Mouse (Mus musculus): Measurements from ENCODE around the gene Clmp. TPM values are rescaled to one million over a fixed set of nuclear protein-coding genes. Genes with fewer than 3 reads are reported as not detected.
"Not testable (repeated sequence)": the region's sequence is repeated elsewhere in the genome, so short reads cannot be mapped to it uniquely, and the experiment has no call there.

The Clmp gene
- polyA plus RNA-seq, 1 experiment from 2014 or later, result 1.7 TPM

DNA sequence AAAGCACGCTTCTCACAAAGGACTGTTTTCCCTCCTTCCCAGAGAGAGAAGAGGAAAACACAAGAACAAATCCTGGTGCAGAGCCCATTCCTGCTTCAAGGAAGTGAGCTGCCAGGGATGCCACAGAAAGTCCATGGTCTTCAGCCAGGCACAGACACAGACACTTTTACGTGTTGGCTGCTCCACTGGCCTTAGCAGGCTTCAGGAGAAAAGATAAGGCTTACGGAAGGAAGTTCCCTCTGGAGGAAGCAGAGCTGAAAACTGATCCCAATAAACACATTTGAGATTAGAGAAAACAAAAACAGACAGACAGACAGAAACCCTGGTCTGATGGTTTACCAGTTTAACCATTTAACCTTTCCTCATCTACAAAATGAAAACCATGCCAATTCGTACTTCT lies 110.3 kb downstream of the Clmp start:
- H3K27ac ChIP-seq, result no peak overlapping the region
- no peak for DNase-seq
- H3K4me2 ChIP-seq, result no peak overlapping the region
- H3K4me3 ChIP-seq (replicated peaks), result no peak overlapping the region
- H3K36me3 ChIP-seq, result no peaks in the 10 kb centered on the region
- 37% methylated on average over 4 of the region's 4 CpGs for WGBS (ENCODE audit: insufficient replicate concordance)
- H3K9me3 ChIP-seq (replicated peaks), result no peaks in the 10 kb centered on the region
- no peak overlapping the region for H3K9ac ChIP-seq
- H3K4me1 ChIP-seq (replicated peaks), result peaks cover 30% of the 10 kb centered on the region
- no peak for ATAC-seq (ENCODE audit: low read depth)
- H3K27me3 ChIP-seq, result no peaks in the 10 kb centered on the region

DNA sequence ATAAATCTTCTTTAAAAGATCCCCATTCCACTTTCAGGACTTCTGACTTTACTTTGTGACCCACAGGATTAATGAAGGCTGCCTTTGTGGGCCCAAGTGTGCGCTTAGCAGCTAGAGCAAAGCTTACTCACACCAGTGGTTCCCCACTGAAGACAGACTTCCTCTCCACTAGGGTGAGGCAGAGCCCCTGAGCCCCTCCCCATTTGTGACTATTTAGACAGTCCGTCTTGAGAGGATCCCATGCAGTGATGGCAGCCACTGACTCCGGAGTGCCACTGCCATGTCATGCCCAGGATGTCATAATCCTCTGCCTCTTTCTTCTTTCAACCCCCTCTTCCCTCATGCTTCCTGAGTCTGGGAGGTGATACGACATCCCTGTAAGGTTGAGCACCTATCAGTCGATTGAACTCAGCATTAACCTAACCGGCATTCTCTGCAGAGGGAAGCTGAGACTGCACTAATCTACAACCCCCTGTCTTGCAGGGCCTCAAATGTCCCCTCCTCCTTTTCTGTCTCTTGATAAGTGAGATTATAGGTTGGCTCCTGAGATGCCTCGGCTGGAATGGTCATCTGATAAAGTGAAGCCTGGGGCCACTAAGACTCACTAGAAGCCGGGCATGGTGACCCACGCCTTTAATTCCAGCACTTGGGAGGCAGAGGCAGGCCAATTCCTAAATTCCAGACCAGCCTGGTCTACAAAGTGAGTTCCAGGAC lies 112.6 kb downstream of the Clmp start:
- Histone ChIP-seq H3K4me2 (peak overlapping the region; percentile 91), H3K27ac (peak overlapping the region; percentile 95), H3K9ac (peak overlapping the region; percentile 98), H3K4me1 (replicated peaks) (peaks cover 35% of the 10 kb centered on the region), H3K9me3 (replicated peaks) (no peaks in the 10 kb centered on the region), H3K4me3 (replicated peaks) (peak overlapping the region; percentile 93), H3K36me3 (peaks cover 17% of the 10 kb centered on the region), H3K27me3 (no peaks in the 10 kb centered on the region)
- DNase-seq (peak; percentile 45), ATAC-seq (ENCODE audit: low read depth) (no peak)
- WGBS (ENCODE audit: insufficient replicate concordance), result 24% methylated on average over 9 of the region's 9 CpGs

DNA sequence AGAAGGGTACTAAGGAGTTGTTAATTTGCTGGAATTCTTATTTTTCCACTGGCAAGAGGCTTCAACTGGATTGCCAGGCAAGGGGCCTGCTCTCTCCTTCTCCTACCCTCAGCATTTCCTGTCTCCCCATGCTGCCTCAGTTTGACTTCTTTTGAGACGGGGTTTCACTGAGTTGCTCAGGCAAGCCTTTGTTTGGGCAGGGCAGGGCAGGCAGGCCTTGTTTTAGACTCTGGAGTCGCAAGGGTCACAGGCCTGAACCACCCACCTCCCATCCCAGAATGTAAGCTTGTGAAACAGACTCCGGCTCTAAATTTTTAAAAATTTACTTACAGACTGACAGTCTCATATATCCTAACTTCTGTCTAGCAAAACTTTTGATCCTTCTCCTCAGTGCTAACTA lies 113.3 kb downstream of the Clmp start:
- Histone ChIP-seq H3K4me3 (replicated peaks) (peak overlapping the region; percentile 93), H3K4me2 (peak overlapping the region; percentile 91), H3K4me1 (replicated peaks) (peaks cover 41% of the 10 kb centered on the region), H3K27me3 (no peaks in the 10 kb centered on the region), H3K9ac (peak overlapping the region; percentile 98), H3K9me3 (replicated peaks) (no peaks in the 10 kb centered on the region), H3K27ac (peak overlapping the region; percentile 95), H3K36me3 (peaks cover 24% of the 10 kb centered on the region)
- DNase-seq (no peak), ATAC-seq (ENCODE audit: low read depth) (no peak)
- WGBS (ENCODE audit: insufficient replicate concordance), result 28% methylated on average over 3 of the region's 3 CpGs

DNA sequence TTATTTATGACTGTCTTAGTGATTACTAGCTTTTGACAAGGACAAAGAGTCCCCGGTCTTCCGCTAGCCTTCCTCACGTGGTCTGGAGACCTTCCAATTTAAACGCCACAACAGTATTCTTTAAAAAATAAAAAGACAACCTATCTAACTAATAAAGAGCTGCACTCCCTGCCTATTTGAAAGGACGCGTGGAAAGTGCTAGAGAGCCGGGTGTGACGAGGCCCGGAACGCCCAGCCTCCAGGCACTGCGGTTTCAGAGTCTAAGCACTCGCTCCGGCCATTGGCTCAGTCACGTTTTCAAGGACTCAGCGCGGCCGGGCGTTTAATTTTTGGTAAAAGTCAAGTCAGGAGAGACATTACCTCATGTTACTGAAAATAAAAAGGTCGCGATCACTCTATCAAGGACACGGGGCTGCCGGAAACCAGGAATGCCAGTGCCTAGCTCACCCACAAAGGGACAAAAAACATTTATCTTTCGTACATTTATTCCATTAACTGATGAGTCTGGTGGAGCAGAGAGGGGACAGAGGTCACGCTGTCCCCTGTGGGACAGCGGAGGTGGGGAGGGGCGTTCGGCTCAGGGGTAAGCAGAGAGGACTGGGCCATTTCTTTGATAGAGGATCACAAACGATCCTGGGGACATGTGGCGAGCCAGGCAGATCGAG lies 114.2 kb downstream of the Clmp start:
- ATAC-seq (ENCODE audit: low read depth), result no peak; the same call in 1 of the 2 replicates
- peaks cover 32% of the 10 kb centered on the region for H3K36me3 ChIP-seq
- peak overlapping the region; percentile 95 for H3K27ac ChIP-seq
- peaks cover 40% of the 10 kb centered on the region for H3K4me1 ChIP-seq (replicated peaks)
- peak overlapping the region; percentile 98 for H3K9ac ChIP-seq
- H3K4me3 ChIP-seq (replicated peaks), result peak overlapping the region; percentile 93
- 1% methylated on average over 30 of the region's 30 CpGs for WGBS (ENCODE audit: insufficient replicate concordance)
- peak overlapping the region; percentile 91 for H3K4me2 ChIP-seq
- no peaks in the 10 kb centered on the region for H3K27me3 ChIP-seq
- no peaks in the 10 kb centered on the region for H3K9me3 ChIP-seq (replicated peaks)
- peak; percentile 64 for DNase-seq

GRCm38 (mm10) chr9:40800675-40801612 lies 115.2 kb downstream of the Clmp start, which contains the start of gene Hspa8:
TSS of gene Hspa8 (plus strand) at chr9:40800984.
- ATAC-seq (ENCODE audit: low read depth) (peak; percentile 89), DNase-seq (peak; percentile 99)
- no peaks in the 10 kb centered on the region for H3K9me3 ChIP-seq (replicated peaks)
- no peaks in the 10 kb centered on the region for H3K27me3 ChIP-seq
- peak within 1 kb of the TSS; percentile 98 for H3K9ac ChIP-seq
- peak within 1 kb of the TSS; percentile 93 for H3K4me3 ChIP-seq (replicated peaks)
- under 1% methylated on average over 81 of the region's 83 CpGs for WGBS (ENCODE audit: insufficient replicate concordance)
- peak within 1 kb of the TSS; percentile 91 for H3K4me2 ChIP-seq
- H3K36me3 ChIP-seq, result peaks cover 42% of the 10 kb centered on the region
- H3K4me1 ChIP-seq (replicated peaks), result peaks cover 43% of the 10 kb centered on the region
- H3K27ac ChIP-seq, result peak within 1 kb of the TSS; percentile 96

DNA sequence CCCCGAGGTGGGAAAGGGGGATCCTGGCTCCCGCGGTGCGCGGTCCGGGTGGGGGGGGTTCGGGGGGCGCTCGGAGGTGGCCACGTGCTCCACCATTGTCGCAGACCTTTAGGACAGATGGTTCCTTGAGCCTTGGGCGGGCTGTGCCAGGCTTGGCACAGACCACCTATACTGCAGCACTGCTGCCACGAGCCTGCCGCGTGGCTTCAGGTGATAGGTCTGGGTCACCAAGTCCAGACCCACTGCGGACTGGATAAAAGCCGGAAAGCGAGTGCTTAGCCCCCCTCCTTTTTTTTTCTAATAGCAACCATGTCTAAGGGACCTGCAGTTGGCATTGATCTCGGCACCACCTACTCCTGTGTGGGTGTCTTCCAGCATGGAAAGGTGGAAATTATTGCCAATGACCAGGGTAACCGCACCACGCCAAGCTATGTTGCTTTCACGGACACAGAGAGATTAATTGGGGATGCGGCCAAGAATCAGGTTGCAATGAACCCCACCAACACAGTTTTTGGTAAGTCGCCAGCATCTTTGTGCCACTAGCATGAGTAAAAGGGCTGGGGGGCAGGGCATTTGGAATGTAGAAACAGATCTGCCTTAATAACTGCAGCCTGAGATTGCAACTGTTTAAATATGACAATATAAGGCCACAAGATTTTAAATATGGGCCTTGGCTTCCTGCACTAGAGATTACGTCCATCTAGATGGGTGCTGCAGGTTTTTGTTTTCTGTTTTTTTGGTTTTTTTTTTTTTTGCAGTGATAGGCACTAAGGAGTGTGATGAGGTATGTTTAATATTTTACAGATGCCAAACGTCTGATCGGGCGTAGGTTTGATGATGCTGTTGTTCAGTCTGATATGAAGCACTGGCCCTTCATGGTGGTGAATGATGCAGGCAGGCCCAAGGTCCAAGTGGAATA lies 116.1 kb downstream of the Clmp start:
- peak overlapping the region; percentile 93 for H3K4me3 ChIP-seq (replicated peaks)
- DNase-seq; H3K9me3 ChIP-seq (replicated peaks); H3K27me3 ChIP-seq: not testable (repeated sequence)
- peaks cover 51% of the 10 kb centered on the region for H3K36me3 ChIP-seq
- WGBS (ENCODE audit: insufficient replicate concordance), result under 1% methylated on average over 28 of the region's 28 CpGs
- ATAC-seq (ENCODE audit: low read depth), result peak; percentile 0; the same call in 1 of the 2 replicates
- peak overlapping the region; percentile 96 for H3K27ac ChIP-seq
- H3K9ac ChIP-seq, result peak overlapping the region; percentile 98
- peaks cover 44% of the 10 kb centered on the region for H3K4me1 ChIP-seq (replicated peaks)
- H3K4me2 ChIP-seq, result peak overlapping the region; percentile 84

DNA sequence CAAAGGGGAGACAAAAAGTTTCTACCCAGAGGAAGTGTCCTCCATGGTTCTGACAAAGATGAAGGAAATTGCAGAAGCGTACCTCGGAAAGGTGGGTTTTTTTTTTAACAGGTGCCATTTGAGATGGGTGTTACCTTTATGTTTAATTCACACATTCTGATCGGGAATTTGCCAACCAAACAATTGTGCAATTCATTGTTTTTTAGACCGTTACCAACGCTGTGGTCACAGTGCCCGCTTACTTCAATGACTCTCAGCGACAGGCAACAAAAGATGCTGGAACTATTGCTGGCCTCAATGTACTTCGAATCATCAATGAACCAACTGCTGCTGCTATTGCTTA lies 116.7 kb downstream of the Clmp start:
- Histone ChIP-seq H3K4me2 (peak overlapping the region; percentile 84), H3K9ac (peak overlapping the region; percentile 98), H3K27ac (peak overlapping the region; percentile 96), H3K36me3 (peaks cover 52% of the 10 kb centered on the region), H3K4me3 (replicated peaks) (peak overlapping the region; percentile 93), H3K4me1 (replicated peaks) (peaks cover 47% of the 10 kb centered on the region)
- ATAC-seq (ENCODE audit: low read depth); DNase-seq; H3K27me3 ChIP-seq; H3K9me3 ChIP-seq (replicated peaks): not testable (repeated sequence)
- 2% methylated on average over 8 of the region's 8 CpGs for WGBS (ENCODE audit: insufficient replicate concordance)

DNA sequence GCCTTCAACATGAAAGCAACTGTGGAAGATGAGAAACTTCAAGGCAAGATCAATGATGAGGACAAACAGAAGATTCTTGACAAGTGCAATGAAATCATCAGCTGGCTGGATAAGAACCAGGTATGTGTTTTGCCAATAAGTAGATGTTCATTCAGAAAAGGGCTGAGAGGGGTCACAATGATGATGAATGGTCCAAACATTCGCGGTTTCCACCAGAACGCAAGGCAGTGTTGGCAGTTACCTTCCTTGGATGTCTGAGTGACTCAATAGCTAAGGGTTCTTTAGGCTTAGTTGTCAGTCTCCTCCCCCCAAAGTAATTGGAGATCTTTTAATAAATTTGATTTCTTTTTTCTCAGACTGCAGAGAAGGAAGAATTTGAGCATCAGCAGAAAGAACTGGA lies 118.8 kb downstream of the Clmp start:
- Histone ChIP-seq H3K36me3 (peaks cover 52% of the 10 kb centered on the region), H3K4me2 (peak overlapping the region; percentile 65), H3K4me3 (replicated peaks) (peak overlapping the region; percentile 50), H3K27ac (peak overlapping the region; percentile 43; the same call in 1 of the 2 replicates), H3K4me1 (replicated peaks) (peaks cover 28% of the 10 kb centered on the region)
- H3K9ac ChIP-seq; ATAC-seq (ENCODE audit: low read depth); H3K9me3 ChIP-seq (replicated peaks); H3K27me3 ChIP-seq; DNase-seq: not testable (repeated sequence)
- 54% methylated on average over 3 of the region's 3 CpGs for WGBS (ENCODE audit: insufficient replicate concordance)

- Histone ChIP-seq H3K9ac (peak overlapping the region; percentile 34; the same call in 1 of the 2 replicates), H3K4me3 (replicated peaks) (0 out of 2 replicates have a peak overlapping the region, but pooled peaks have one; percentile 50), H3K9me3 (replicated peaks) (no peaks in the 10 kb centered on the region), H3K4me1 (replicated peaks) (peaks cover 26% of the 10 kb centered on the region), H3K27me3 (no peaks in the 10 kb centered on the region), H3K4me2 (0 out of 2 replicates have a peak overlapping the region, but pooled peaks have one; percentile 15), H3K36me3 (peaks cover 52% of the 10 kb centered on the region), H3K27ac (peak overlapping the region; percentile 47; the same call in 1 of the 2 replicates)
- ATAC-seq (ENCODE audit: low read depth) (no peak), DNase-seq (peak; percentile 60)
- WGBS (ENCODE audit: insufficient replicate concordance), result 40% methylated on average over 2 of the region's 2 CpGs
Measured at GRCm38 (mm10) chr9:40805263-40805662, 119.5 kb downstream of the Clmp start.

All from liver, embryonic 13.5 days (tissue).